Mouse (Mus musculus) C2C12 (cell line): ENCODE data around the gene Cradd. TPM values are rescaled to one million over a fixed set of nuclear protein-coding genes. Genes with fewer than 3 reads are reported as not detected.
A peak's percentile ranks its signal among the peaks of the same experiment; 100 is the strongest.

Experiments used
- H3K27me3 ChIP-seq: one replicate; pipeline ENCODE4 v1.6.1; 2011; ENCODE audit not compliant: control insufficient read depth, insufficient read depth, insufficient read length
- H3K36me3 ChIP-seq: one replicate; pipeline ENCODE4 v1.6.1; 2011; ENCODE audit not compliant: control insufficient read depth, insufficient read depth
- H3K4me3 ChIP-seq: one replicate; pipeline ENCODE4 v1.5.1; 2011; ENCODE audit warnings: mild to moderate bottlenecking, control low read depth; ENCODE audit not compliant: poor library complexity, insufficient read depth, severe bottlenecking
- H3K79me2 ChIP-seq: one replicate; pipeline ENCODE4 v1.6.1; 2011; ENCODE audit not compliant: control insufficient read depth, insufficient read depth
- H3K79me3 ChIP-seq: one replicate; pipeline ENCODE4 v1.6.1; 2011; ENCODE audit warnings: low read depth, control low read depth
- H3ac ChIP-seq: one replicate; pipeline ENCODE3; 2011; ENCODE audit warnings: low read depth; ENCODE audit not compliant: control insufficient read depth, insufficient read length
- CEBPB ChIP-seq: IDR thresholded peaks from one replicate; pipeline ENCODE4 v1.6.1; 2011; ENCODE audit warnings: low read depth, mild to moderate bottlenecking, control low read depth, moderate library complexity
- CTCF ChIP-seq: IDR thresholded peaks from one replicate; pipeline ENCODE4 v1.5.1; 2011; ENCODE audit not compliant: control insufficient read depth, insufficient read depth, insufficient read length
- FOSL1 ChIP-seq: IDR thresholded peaks from one replicate; pipeline ENCODE4 v1.8.0; 2011; ENCODE audit warnings: mild to moderate bottlenecking, low read length; ENCODE audit not compliant: poor library complexity, insufficient read depth, severe bottlenecking
- MAX ChIP-seq: IDR thresholded peaks from one replicate; pipeline ENCODE4 v1.6.1; 2011; ENCODE audit warnings: mild to moderate bottlenecking, control low read depth
- MYOD1 ChIP-seq: IDR thresholded peaks from one replicate; pipeline ENCODE4 v1.6.1; 2011; ENCODE audit warnings: low read depth; ENCODE audit not compliant: control insufficient read depth, insufficient read length
- MYOG ChIP-seq: IDR thresholded peaks from one replicate; pipeline ENCODE4 v1.6.1; 2011; ENCODE audit not compliant: control insufficient read depth, insufficient read length; ENCODE audit errors: extremely low read depth
- USF1 ChIP-seq: IDR thresholded peaks from one replicate; pipeline ENCODE4 v1.6.1; 2011; ENCODE audit warnings: low read depth, mild to moderate bottlenecking, control low read depth, moderate library complexity
- polyA plus RNA-seq: library from polyadenylated mRNA; unstranded; fragments of >200 nt; fragmentation: generic; extraction: Trizol; gene quantifications from one replicate; pipeline ENCODE4 v1.2.1, GENCODE M21; 2012; ENCODE audit warnings: missing spikeins

The Cradd gene
- polyA plus RNA-seq, 1 experiment = 4.5 TPM

GRCm38 (mm10) chr10:95342833-95343590 is 19.1 kb upstream of the Cradd start:
- no peaks in the 10 kb centered on the region for H3K36me3 ChIP-seq
- no peak overlapping the region for H3ac ChIP-seq
- no peaks in the 10 kb centered on the region for H3K79me2 ChIP-seq
- TF ChIP-seq MAX = no peak
- no peak for TF ChIP-seq CTCF
- TF ChIP-seq USF1 = no peak
- TF ChIP-seq MYOG = no peak
- TF ChIP-seq MYOD1 = peak; percentile 15
- H3K4me3 ChIP-seq = no peak overlapping the region
- H3K27me3 ChIP-seq = no peaks in the 10 kb centered on the region
- H3K79me3 ChIP-seq = no peaks in the 10 kb centered on the region

DNA sequence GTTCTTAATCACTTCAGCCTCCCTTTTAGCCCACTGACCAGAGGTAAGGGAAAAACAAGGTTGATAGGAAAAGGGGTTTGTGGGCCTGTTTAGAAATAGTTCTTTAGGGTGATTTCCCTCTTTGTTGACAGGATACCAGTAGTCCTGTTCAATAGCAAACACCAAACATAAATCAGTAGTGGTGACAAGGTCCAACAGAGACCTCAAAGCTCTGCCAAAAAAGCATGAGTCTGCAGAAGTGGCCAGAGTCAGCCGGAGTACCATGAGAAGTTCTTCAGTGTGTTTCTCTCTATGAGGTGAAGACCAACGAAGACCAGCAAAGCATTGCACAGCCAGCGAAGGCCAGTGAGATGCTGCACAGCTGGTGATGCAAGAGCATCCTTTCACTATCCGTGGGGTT is 16.7 kb upstream of the Cradd start:
- H3K36me3 ChIP-seq = no peaks in the 10 kb centered on the region
- no peak overlapping the region for H3K4me3 ChIP-seq
- no peak for TF ChIP-seq MAX
- TF ChIP-seq CTCF = no peak
- TF ChIP-seq MYOD1 = no peak
- no peaks in the 10 kb centered on the region for H3K27me3 ChIP-seq
- H3ac ChIP-seq = no peak overlapping the region
- no peaks in the 10 kb centered on the region for H3K79me3 ChIP-seq
- H3K79me2 ChIP-seq = no peaks in the 10 kb centered on the region

- Histone ChIP-seq H3K27me3 (no peaks in the 10 kb centered on the region), H3K79me3 (no peaks in the 10 kb centered on the region), H3K4me3 (no peak overlapping the region), H3ac (no peak overlapping the region), H3K79me2 (no peaks in the 10 kb centered on the region), H3K36me3 (no peaks in the 10 kb centered on the region)
- TF ChIP-seq CTCF (no peak), MYOG (no peak), FOSL1 (no peak), USF1 (no peak), CEBPB (no peak), MYOD1 (no peak), MAX (no peak)
These were observed 13.7 kb upstream of the Cradd start for GRCm38 (mm10) chr10:95337589-95337988.

- H3K36me3 ChIP-seq = no peaks in the 10 kb centered on the region
- H3K4me3 ChIP-seq = no peak overlapping the region
- no peak for TF ChIP-seq CEBPB
- TF ChIP-seq CTCF = no peak
- TF ChIP-seq USF1 = no peak
- no peak for TF ChIP-seq FOSL1
- no peak for TF ChIP-seq MAX
- TF ChIP-seq MYOG = no peak
These were observed 13.0 kb upstream of the Cradd start for GRCm38 (mm10) chr10:95336781-95337544.

DNA sequence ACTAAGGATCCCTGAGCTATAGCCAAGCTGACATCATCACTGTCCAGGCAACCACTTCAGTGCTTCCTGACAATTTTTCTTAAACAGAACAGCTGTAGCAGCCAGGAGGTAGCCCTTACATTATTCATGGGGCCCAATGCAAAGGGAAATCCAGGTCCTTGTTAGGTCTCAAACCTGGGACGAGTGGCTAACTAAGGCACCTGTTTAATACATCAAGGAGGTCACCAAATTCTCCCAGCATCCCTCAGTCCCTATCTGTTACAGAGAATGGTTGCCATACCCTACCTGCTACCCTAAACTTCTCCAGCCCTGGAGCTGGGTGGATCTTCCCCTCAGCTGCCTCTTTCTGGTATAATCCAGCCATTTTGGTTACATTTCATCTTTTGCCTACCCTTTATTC is 10.9 kb upstream of the Cradd start:
- Histone ChIP-seq H3ac (no peak overlapping the region), H3K36me3 (no peaks in the 10 kb centered on the region), H3K79me3 (no peaks in the 10 kb centered on the region), H3K79me2 (no peaks in the 10 kb centered on the region), H3K27me3 (no peaks in the 10 kb centered on the region), H3K4me3 (no peak overlapping the region)
- TF ChIP-seq FOSL1 = no peak
- no peak for TF ChIP-seq MYOD1
- no peak for TF ChIP-seq MYOG
- TF ChIP-seq MAX = no peak
- no peak for TF ChIP-seq USF1
- no peak for TF ChIP-seq CEBPB
- no peak for TF ChIP-seq CTCF

More at GRCm38 (mm10) chr10:95336781-95337544, 13.0 kb upstream of the Cradd start:
- Histone ChIP-seq H3K27me3 (no peaks in the 10 kb centered on the region), H3K79me2 (no peaks in the 10 kb centered on the region), H3ac (no peak overlapping the region), H3K79me3 (no peaks in the 10 kb centered on the region)
